Mouse (Mus musculus) liver, adult 2 months (tissue): Measurements from ENCODE around the gene Map2k3.

ENCODE experiments used
- CTCF ChIP-seq: fragments of 200-500 bp; IDR thresholded peaks from 2 replicates; pipeline ENCODE4 v1.5.1; 2011; ENCODE audit warnings: low read depth, low read length, control low read depth
- POLR2A ChIP-seq: fragments of 200-500 bp; IDR thresholded peaks from 2 replicates; pipeline ENCODE4 v1.6.1; 2011; ENCODE audit warnings: low read length, control low read depth; ENCODE audit not compliant: insufficient read depth; ENCODE audit errors: extremely low read depth

DNA sequence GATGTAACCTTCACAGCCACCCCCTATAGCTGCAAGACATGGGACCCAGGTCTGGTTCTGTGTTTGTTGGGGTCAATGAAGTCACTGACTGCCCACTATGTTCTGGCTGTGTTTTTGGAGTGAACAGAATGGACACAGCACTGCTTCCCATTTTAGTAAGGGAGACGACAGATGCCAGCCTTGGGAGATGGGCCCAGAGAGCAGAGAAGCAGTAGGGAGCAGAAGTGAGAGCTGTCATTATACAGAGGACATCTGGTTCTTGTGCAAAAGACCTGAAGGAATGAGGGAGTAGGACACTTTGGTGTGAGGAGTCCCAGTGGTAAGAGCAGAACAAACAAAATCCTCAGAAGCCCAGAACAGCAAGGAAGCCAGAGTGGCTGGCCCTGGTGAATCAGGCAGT lies 22.2 kb upstream of the Map2k3 start:
- TF ChIP-seq CTCF, result no peak
- no peak for TF ChIP-seq POLR2A
